Mouse (Mus musculus) olfactory bulb, adult 2 months (tissue): ENCODE data around the gene Pbx3.

Experiments used
- CTCF ChIP-seq: fragments of 200-500 bp; IDR thresholded peaks from 2 replicates; pipeline ENCODE4 v1.5.1; 2012; ENCODE audit warnings: low read depth, mild to moderate bottlenecking, low read length, moderate library complexity; ENCODE audit not compliant: insufficient read depth
- POLR2A ChIP-seq: fragments of 200-500 bp; IDR thresholded peaks from 2 replicates; pipeline ENCODE4 v1.6.1; 2012; ENCODE audit warnings: mild to moderate bottlenecking, low read depth, low read length, moderate library complexity; ENCODE audit not compliant: insufficient read depth

- TF ChIP-seq CTCF (no peak), POLR2A (no peak)
Observed at GRCm38 (mm10) chr2:34170424-34170823, 202.5 kb downstream of the Pbx3 start.
